Mouse (Mus musculus): ENCODE measurements around the gene Nudt4. TPM values are rescaled to one million over a fixed set of nuclear protein-coding genes. Genes with fewer than 3 reads are reported as not detected.

The Nudt4 gene
- polyA plus RNA-seq, 1 experiment from 2014 or later: 232 TPM

DNA sequence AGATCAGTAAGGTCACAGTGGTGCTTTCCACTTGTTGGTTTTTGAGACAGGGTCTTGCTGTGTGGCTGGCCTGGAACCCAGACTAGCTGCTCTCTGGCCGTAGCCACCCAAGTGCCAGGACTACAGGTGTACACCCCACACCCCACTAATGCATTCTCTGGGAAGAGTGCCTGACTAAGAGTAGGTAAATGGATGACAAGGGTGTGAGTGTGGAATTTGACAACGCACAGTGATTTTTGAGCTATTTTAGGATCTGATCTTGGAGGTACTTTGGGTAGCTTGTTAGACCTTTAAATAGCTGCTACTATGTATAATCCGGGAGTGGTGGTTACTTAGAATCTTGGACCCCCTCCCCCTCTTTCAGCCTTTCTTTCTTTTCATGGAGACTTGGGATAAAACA, 24.7 kb downstream of the Nudt4 start:
- H3K4me2 ChIP-seq (ENCODE audit: low read length): no peak overlapping the region
- DNase-seq (ENCODE audit: low spot score) (no peak), ATAC-seq (replicated peaks; ENCODE audit: low FRiP score, low read depth) (no peak)
- WGBS: 80% methylated on average over 3 of the region's 3 CpGs
- H3K36me3 ChIP-seq (ENCODE audit: insufficient read depth, low read length): 0 out of 2 replicates have a peak, but pooled peaks cover 6% of the 10 kb centered on the region
- H3K4me3 ChIP-seq (replicated peaks; ENCODE audit: low read depth, low read length): no peak overlapping the region
- no peak for TF ChIP-seq CTCF (IDR thresholded peaks at IDR 0.05; ENCODE audit: low read depth)
- no peaks in the 10 kb centered on the region for H3K27me3 ChIP-seq (ENCODE audit: insufficient read depth, low read length)
- H3K9me3 ChIP-seq (replicated peaks; ENCODE audit: low read length): no peaks in the 10 kb centered on the region
- no peak overlapping the region for H3K9ac ChIP-seq (ENCODE audit: low read depth, low read length)
- no peak overlapping the region for H3K27ac ChIP-seq
- no peaks in the 10 kb centered on the region for H3K4me1 ChIP-seq (replicated peaks; ENCODE audit: insufficient read depth, low read length)

GRCm38 (mm10) chr10:95536222-95536541, 27.8 kb downstream of the Nudt4 start:
- DNase-seq (ENCODE audit: low spot score): no peak
- Histone ChIP-seq H3K9ac (ENCODE audit: low read depth, low read length) (no peak overlapping the region), H3K4me3 (replicated peaks; ENCODE audit: low read depth, low read length) (no peak overlapping the region), H3K4me2 (ENCODE audit: low read length) (no peak overlapping the region), H3K27ac (no peak overlapping the region), H3K27me3 (ENCODE audit: insufficient read depth, low read length) (no peaks in the 10 kb centered on the region), H3K4me1 (replicated peaks; ENCODE audit: insufficient read depth, low read length) (no peaks in the 10 kb centered on the region), H3K36me3 (ENCODE audit: insufficient read depth, low read length) (no peaks in the 10 kb centered on the region), H3K9me3 (replicated peaks; ENCODE audit: low read length) (no peaks in the 10 kb centered on the region)
- no peak for ATAC-seq (replicated peaks; ENCODE audit: low FRiP score, low read depth)
- WGBS: 87% methylated on average over 6 of the region's 6 CpGs
- TF ChIP-seq CTCF (IDR thresholded peaks at IDR 0.05; ENCODE audit: low read depth): no peak

GRCm38 (mm10) chr10:95535399-95536221, 28.3 kb downstream of the Nudt4 start:
- ATAC-seq (replicated peaks; ENCODE audit: low FRiP score, low read depth): no peak
- Histone ChIP-seq H3K9ac (ENCODE audit: low read depth, low read length) (no peak overlapping the region), H3K27me3 (ENCODE audit: insufficient read depth, low read length) (no peaks in the 10 kb centered on the region), H3K4me1 (replicated peaks; ENCODE audit: insufficient read depth, low read length) (peaks cover 1% of the 10 kb centered on the region; the same call in 1 of the 2 replicates), H3K27ac (no peak overlapping the region), H3K4me3 (replicated peaks; ENCODE audit: low read depth, low read length) (no peak overlapping the region), H3K9me3 (replicated peaks; ENCODE audit: low read length) (no peaks in the 10 kb centered on the region), H3K4me2 (ENCODE audit: low read length) (no peak overlapping the region), H3K36me3 (ENCODE audit: insufficient read depth, low read length) (no peaks in the 10 kb centered on the region)
- DNase-seq (ENCODE audit: low spot score): no peak
- WGBS: 92% methylated on average over 8 of the region's 8 CpGs
- peak; percentile 28 for TF ChIP-seq CTCF (IDR thresholded peaks at IDR 0.05; ENCODE audit: low read depth)

- no peak for TF ChIP-seq CTCF (IDR thresholded peaks at IDR 0.05; ENCODE audit: low read depth)
- Histone ChIP-seq H3K9me3 (replicated peaks; ENCODE audit: low read length) (no peaks in the 10 kb centered on the region), H3K27ac (peak overlapping the region; percentile 54; the same call in 1 of the 2 replicates), H3K4me3 (replicated peaks; ENCODE audit: low read depth, low read length) (no peak overlapping the region), H3K36me3 (ENCODE audit: insufficient read depth, low read length) (no peaks in the 10 kb centered on the region), H3K27me3 (ENCODE audit: insufficient read depth, low read length) (no peaks in the 10 kb centered on the region), H3K9ac (ENCODE audit: low read depth, low read length) (no peak overlapping the region), H3K4me1 (replicated peaks; ENCODE audit: insufficient read depth, low read length) (peaks cover 7% of the 10 kb centered on the region; the same call in 1 of the 2 replicates), H3K4me2 (ENCODE audit: low read length) (no peak overlapping the region)
- WGBS: 78% methylated on average over 7 of the region's 7 CpGs
- ATAC-seq (replicated peaks; ENCODE audit: low FRiP score, low read depth) (no peak), DNase-seq (ENCODE audit: low spot score) (no peak)
Observed at GRCm38 (mm10) chr10:95533382-95533781, 30.6 kb downstream of the Nudt4 start.

- ATAC-seq (replicated peaks; ENCODE audit: low FRiP score, low read depth) (no peak), DNase-seq (ENCODE audit: low spot score) (no peak)
- Histone ChIP-seq H3K9me3 (replicated peaks; ENCODE audit: low read length) (no peaks in the 10 kb centered on the region), H3K36me3 (ENCODE audit: insufficient read depth, low read length) (no peaks in the 10 kb centered on the region), H3K4me1 (replicated peaks; ENCODE audit: insufficient read depth, low read length) (peaks cover 7% of the 10 kb centered on the region; the same call in 1 of the 2 replicates), H3K4me3 (replicated peaks; ENCODE audit: low read depth, low read length) (no peak overlapping the region), H3K9ac (ENCODE audit: low read depth, low read length) (no peak overlapping the region), H3K4me2 (ENCODE audit: low read length) (no peak overlapping the region), H3K27ac (0 out of 2 replicates have a peak overlapping the region, but pooled peaks have one; percentile 54), H3K27me3 (ENCODE audit: insufficient read depth, low read length) (no peaks in the 10 kb centered on the region)
- no peak for TF ChIP-seq CTCF (IDR thresholded peaks at IDR 0.05; ENCODE audit: low read depth)
- WGBS: 86% methylated on average over 5 of the region's 5 CpGs
Observed at GRCm38 (mm10) chr10:95532916-95533315, 31.0 kb downstream of the Nudt4 start.

- WGBS: 48% methylated on average over 2 of the region's 2 CpGs
- Histone ChIP-seq H3K36me3 (ENCODE audit: insufficient read depth, low read length) (no peaks in the 10 kb centered on the region), H3K4me3 (replicated peaks; ENCODE audit: low read depth, low read length) (no peak overlapping the region), H3K9ac (ENCODE audit: low read depth, low read length) (no peak overlapping the region), H3K9me3 (replicated peaks; ENCODE audit: low read length) (no peaks in the 10 kb centered on the region), H3K27ac (no peak overlapping the region), H3K4me2 (ENCODE audit: low read length) (no peak overlapping the region), H3K4me1 (replicated peaks; ENCODE audit: insufficient read depth, low read length) (peaks cover 7% of the 10 kb centered on the region; the same call in 1 of the 2 replicates), H3K27me3 (ENCODE audit: insufficient read depth, low read length) (no peaks in the 10 kb centered on the region)
- ATAC-seq (replicated peaks; ENCODE audit: low FRiP score, low read depth): no peak
- peak; percentile 55 for DNase-seq (ENCODE audit: low spot score)
- TF ChIP-seq CTCF (IDR thresholded peaks at IDR 0.05; ENCODE audit: low read depth): no peak
Observed at GRCm38 (mm10) chr10:95530551-95531121, 33.3 kb downstream of the Nudt4 start.
